Mouse (Mus musculus) liver, embryonic 14.5 days (tissue): ENCODE results near the gene Cd2. TPM values are rescaled to one million over a fixed set of nuclear protein-coding genes. Genes with fewer than 3 reads are reported as not detected.

ENCODE experiments used
- ATAC-seq: fragments of 200-750 bp; cut with Nextera tagmentation; 2 replicates; pipeline ENCODE4 v1.8.0; 2017; ENCODE audit warnings: moderate number of reproducible peaks, mild to moderate bottlenecking, moderate library complexity; ENCODE audit not compliant: insufficient read depth
- DNase-seq, 3 experiments: peaks; one replicate each; pipeline ENCODE4 v3.0.0-alpha.2; 2012 to 2013; ENCODE audit warnings: low read depth in 3 of 3, low spot score in 3 of 3
- H3K27ac ChIP-seq: fragments of 300-500 bp; sonication (generic); 2 replicates; pipeline ENCODE4 v1.5.1; 2014; ENCODE audit warnings: moderate library complexity, mild to moderate bottlenecking, control low read depth, inconsistent platforms
- H3K27me3 ChIP-seq: fragments of 300-500 bp; sonication (generic); 2 replicates; pipeline ENCODE4 v1.6.1; 2014; ENCODE audit warnings: mild to moderate bottlenecking, low read length, moderate library complexity; ENCODE audit not compliant: control insufficient read depth, insufficient read depth
- H3K36me3 ChIP-seq: fragments of 300-500 bp; sonication (generic); replicated peaks from 2 replicates; pipeline ENCODE4 v1.6.1; 2014; ENCODE audit warnings: low read depth; ENCODE audit not compliant: control insufficient read depth, insufficient read depth
- H3K4me1 ChIP-seq, 2 experiments: fragments of 200-500 bp in 1 of 2; fragments of 300-500 bp in 1 of 2; sonication (generic) in 1 of 2; replicated peaks; 2 replicates each; pipeline ENCODE4 v1.6.1; 2012 to 2014; ENCODE audit warnings: antibody characterized with exemption in 1 of 2, inconsistent platforms in 1 of 2, low read length in 1 of 2; ENCODE audit not compliant: control insufficient read depth in 2 of 2, insufficient read depth in 2 of 2
- H3K4me2 ChIP-seq: fragments of 300-500 bp; sonication (generic); 2 replicates; pipeline ENCODE4 v1.6.1; 2014; ENCODE audit warnings: low read depth, mild to moderate bottlenecking, control low read depth, moderate library complexity
- H3K4me3 ChIP-seq, 2 experiments: fragments of 200-500 bp in 1 of 2; fragments of 300-500 bp in 1 of 2; sonication (generic) in 1 of 2; 2 replicates each; pipeline ENCODE4 v1.5.1; 2012 to 2014; ENCODE audit warnings: low read depth in 2 of 2, low read length in 2 of 2, mild to moderate bottlenecking in 2 of 2, control low read depth in 1 of 2, inconsistent platforms in 1 of 2, moderate library complexity in 1 of 2; ENCODE audit not compliant: insufficient read depth in 1 of 2
- H3K9ac ChIP-seq: fragments of 300-500 bp; sonication (generic); replicated peaks from 2 replicates; pipeline ENCODE4 v1.6.1; 2014; ENCODE audit warnings: mild to moderate bottlenecking, control low read depth, moderate library complexity
- H3K9me3 ChIP-seq: fragments of 300-500 bp; sonication (generic); 2 replicates; pipeline ENCODE4 v1.6.1; 2016; ENCODE audit warnings: low read length, mixed read lengths; ENCODE audit not compliant: control insufficient read depth
- CTCF ChIP-seq: IDR thresholded peaks from 2 replicates; pipeline ENCODE4 v1.5.1; 2016; ENCODE audit warnings: antibody characterized with exemption, low read depth, control low read depth
- EP300 ChIP-seq: IDR thresholded peaks from 2 replicates; pipeline ENCODE4 v1.6.1; 2016; ENCODE audit warnings: antibody characterized with exemption, low read depth
- WGBS: fragments of 180-500 bp; shearing (Covaris S2); extraction: QIAGEN DNeasy Blood & Tissue Kit; methylation state at CpG from one replicate; pipeline ENCODE4 v1.1.7; 2014; ENCODE audit not compliant: insufficient replicate concordance; 5-methylcytosine and 5-hydroxymethylcytosine counted together
- polyA plus RNA-seq, 2 experiments: library from polyadenylated mRNA; depleted of rRNA in 1 of 2; stranded (reverse) in 1 of 2; unstranded in 1 of 2; fragments of >200 nt; fragmentation: Nextera tagmentation in 1 of 2; extraction: Ambion mirVana in 1 of 2; gene quantifications; 2 replicates each; pipeline versions ENCODE4 v1.2.1 to v1.2.3; 2012 to 2014

Gene Cd2
- polyA plus RNA-seq, 2 experiments = not detected

- ATAC-seq = no peak
- H3K27me3 ChIP-seq = no peaks in the 10 kb centered on the region
- no peaks in the 10 kb centered on the region for H3K36me3 ChIP-seq
- no peak overlapping the region for H3K27ac ChIP-seq
- H3K9me3 ChIP-seq = no peaks in the 10 kb centered on the region
- no peaks in the 10 kb centered on the region; a peak in 1 of 4 replicates for H3K4me1 ChIP-seq
- no peak overlapping the region for H3K4me2 ChIP-seq
- H3K4me3 ChIP-seq = no peak overlapping the region
- 59% methylated on average over 5 of the region's 5 CpGs for WGBS
- no peak overlapping the region for H3K9ac ChIP-seq
- no peak for TF ChIP-seq EP300
- TF ChIP-seq CTCF = no peak
- DNase-seq = no peak
Measured at GRCm38 (mm10) chr3:101278396-101278795, 9.3 kb downstream of the Cd2 start.

- Histone ChIP-seq H3K36me3 (no peaks in the 10 kb centered on the region), H3K27ac (no peak overlapping the region), H3K9me3 (no peaks in the 10 kb centered on the region), H3K4me2 (no peak overlapping the region), H3K27me3 (no peaks in the 10 kb centered on the region), H3K4me3 (no peak overlapping the region), H3K4me1 (no peaks in the 10 kb centered on the region; a peak in 1 of 4 replicates), H3K9ac (no peak overlapping the region)
- DNase-seq (no peak), ATAC-seq (no peak)
- TF ChIP-seq EP300 (no peak), CTCF (no peak)
- 44% methylated on average over 4 of the region's 4 CpGs for WGBS
Measured at GRCm38 (mm10) chr3:101277830-101278229, 9.9 kb downstream of the Cd2 start.

DNA sequence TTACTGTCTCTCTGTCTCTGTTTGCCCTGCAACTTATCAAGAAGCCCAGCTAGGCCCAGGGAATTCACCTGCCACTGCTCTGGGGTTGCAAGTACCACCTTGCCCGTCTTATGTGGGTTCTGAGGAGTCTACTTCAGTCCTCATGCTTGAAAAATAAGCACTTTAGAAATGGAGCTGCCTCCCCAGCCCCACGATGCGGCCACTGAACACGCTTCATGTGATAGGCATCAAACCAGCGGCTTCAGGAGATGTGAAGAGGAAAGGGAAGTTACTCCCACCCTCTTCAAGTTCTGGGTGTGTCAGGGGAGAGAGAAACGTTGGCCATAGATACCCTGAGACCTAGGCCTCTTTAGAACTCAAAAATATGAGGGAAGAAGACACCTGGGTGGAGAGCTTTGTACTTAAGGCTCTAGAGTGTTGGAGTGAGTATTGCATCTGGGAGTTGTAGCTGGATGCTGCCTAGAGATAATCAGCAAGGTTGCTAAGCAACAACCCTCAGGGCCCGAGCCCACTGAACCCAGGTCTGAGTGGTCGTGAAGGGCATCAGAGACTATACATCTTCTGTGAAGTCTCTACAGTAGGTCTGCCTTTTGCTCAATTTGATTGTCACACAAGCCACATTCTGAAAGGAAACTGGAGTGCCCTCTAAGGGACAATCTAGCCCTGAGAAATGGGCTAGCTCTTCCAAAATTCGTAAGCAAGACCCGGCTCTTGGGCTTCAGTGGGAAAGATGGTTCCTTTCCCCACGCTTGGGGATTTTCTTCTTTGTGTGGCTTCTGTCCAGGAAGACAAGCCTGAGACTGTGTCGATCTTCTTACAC lies 11.0 kb downstream of the Cd2 start:
- no peak overlapping the region for H3K9ac ChIP-seq
- no peak overlapping the region for H3K27ac ChIP-seq
- ATAC-seq = no peak
- H3K27me3 ChIP-seq = no peaks in the 10 kb centered on the region
- H3K4me3 ChIP-seq = no peak overlapping the region
- TF ChIP-seq EP300 (no peak), CTCF (no peak)
- 38% methylated on average over 12 of the region's 12 CpGs for WGBS
- no peak overlapping the region for H3K4me2 ChIP-seq
- no peaks in the 10 kb centered on the region for H3K9me3 ChIP-seq
- H3K4me1 ChIP-seq = no peaks in the 10 kb centered on the region; a peak in 1 of 4 replicates
- no peaks in the 10 kb centered on the region for H3K36me3 ChIP-seq
- DNase-seq = no peak

GRCm38 (mm10) chr3:101275636-101276300 lies 12.0 kb downstream of the Cd2 start:
- H3K4me1 ChIP-seq = no peaks in the 10 kb centered on the region
- DNase-seq (no peak), ATAC-seq (no peak)
- H3K27me3 ChIP-seq = no peaks in the 10 kb centered on the region
- 62% methylated on average over 16 of the region's 16 CpGs for WGBS
- TF ChIP-seq CTCF (no peak), EP300 (no peak)
- no peaks in the 10 kb centered on the region for H3K36me3 ChIP-seq
- no peak overlapping the region for H3K9ac ChIP-seq
- no peak overlapping the region for H3K4me3 ChIP-seq
- H3K9me3 ChIP-seq = no peaks in the 10 kb centered on the region
- H3K27ac ChIP-seq = no peak overlapping the region
- H3K4me2 ChIP-seq = no peak overlapping the region

DNA sequence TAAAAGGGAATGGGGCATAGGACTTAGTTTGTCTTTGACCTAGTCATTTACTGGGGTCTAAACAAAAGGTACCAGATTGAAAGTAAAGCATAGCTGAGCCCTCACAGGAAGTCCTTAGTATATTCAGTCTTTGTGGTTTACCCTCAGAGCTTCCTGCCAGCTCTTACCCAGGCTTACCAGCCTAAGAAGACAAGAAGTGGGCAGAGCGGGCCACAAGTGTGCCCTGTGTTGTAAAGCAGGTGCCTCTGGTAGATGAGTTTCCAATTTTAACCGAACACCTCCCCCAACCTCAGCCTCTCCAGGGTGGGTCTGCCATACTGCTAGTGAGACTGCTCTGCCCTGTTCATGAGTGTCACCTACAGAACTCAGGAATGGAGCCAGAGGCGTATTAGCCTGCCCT lies 12.9 kb downstream of the Cd2 start:
- 51% methylated on average over 3 of the region's 3 CpGs for WGBS
- H3K4me3 ChIP-seq = no peak overlapping the region
- no peaks in the 10 kb centered on the region for H3K36me3 ChIP-seq
- no peak for DNase-seq
- H3K27ac ChIP-seq = no peak overlapping the region
- no peak for ATAC-seq
- H3K9ac ChIP-seq = no peak overlapping the region
- no peaks in the 10 kb centered on the region for H3K27me3 ChIP-seq
- no peaks in the 10 kb centered on the region for H3K9me3 ChIP-seq
- no peaks in the 10 kb centered on the region for H3K4me1 ChIP-seq
- H3K4me2 ChIP-seq = no peak overlapping the region
- TF ChIP-seq CTCF = no peak
- TF ChIP-seq EP300 = no peak
